Mouse (Mus musculus): ENCODE measurements at regions not wholly inside any gene's neighbourhood (a gene's known extent, or its start where the extent isn't known, plus 50 kb on each side); places are given as distances from the start of the nearest gene placed in this dataset.
A peak's percentile ranks its signal among the peaks of the same experiment; 100 is the strongest.

- no peak for DNase-seq (ENCODE audit: low spot score in 2 of 2)
These were observed 54.2 kb upstream of the Plppr5 start for GRCm38 (mm10) chr3:117520461-117520860.

- DNase-seq (ENCODE audit: low spot score in 2 of 2), result no peak
These were observed 66.5 kb upstream of the Plppr5 start for GRCm38 (mm10) chr3:117508090-117508489.

GRCm38 (mm10) chr3:117506151-117506723 lies 68.4 kb upstream of the Plppr5 start:
- no peak for DNase-seq (ENCODE audit: low spot score in 2 of 2)

GRCm38 (mm10) chr3:117501107-117501506 lies 73.5 kb upstream of the Plppr5 start:
- no peak for DNase-seq (ENCODE audit: low spot score in 2 of 2)

- DNase-seq (ENCODE audit: low spot score in 2 of 2), result no peak
These were observed 76.3 kb upstream of the Plppr5 start for GRCm38 (mm10) chr3:117498138-117498897.

DNA sequence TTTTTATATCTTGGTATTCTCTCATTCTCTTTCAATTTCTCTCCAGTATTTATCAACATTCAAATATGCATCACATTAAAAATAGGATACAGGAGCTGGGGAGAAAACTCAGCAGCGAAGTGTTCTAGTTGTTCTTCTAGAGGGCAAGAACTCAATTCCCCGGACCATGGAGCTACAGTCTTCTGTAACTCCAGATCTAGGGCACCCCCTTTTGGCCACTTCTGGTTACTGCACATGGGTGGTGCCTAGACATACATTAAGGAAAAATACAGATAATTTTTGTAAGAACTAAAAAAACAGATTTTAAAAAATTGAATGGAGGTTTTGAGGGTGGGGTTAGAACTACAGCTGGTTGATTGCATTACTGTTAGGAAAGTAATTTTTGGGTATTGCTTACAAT lies 80.5 kb upstream of the Plppr5 start:
- DNase-seq (ENCODE audit: low spot score in 2 of 2), result peak in 1 of 2 experiments; percentile 20

- no peak for DNase-seq (ENCODE audit: low spot score in 2 of 2)
These were observed 87.2 kb upstream of the Plppr5 start for GRCm38 (mm10) chr3:117487281-117488027.

- DNase-seq (ENCODE audit: low spot score in 2 of 2), result no peak
These were observed 88.3 kb upstream of the Plppr5 start for GRCm38 (mm10) chr3:117486351-117486750.

- no peak for DNase-seq (ENCODE audit: low spot score in 2 of 2)
These were observed 94.5 kb upstream of the Plppr5 start for GRCm38 (mm10) chr3:117480131-117480530.

GRCm38 (mm10) chr3:117459507-117459906 lies 98.8 kb upstream of the Plppr4 start:
- DNase-seq (ENCODE audit: low spot score in 2 of 2), result no peak

GRCm38 (mm10) chr3:117450559-117450958 lies 89.9 kb upstream of the Plppr4 start:
- DNase-seq (ENCODE audit: low spot score in 2 of 2), result no peak

- no peak for DNase-seq (ENCODE audit: low spot score in 2 of 2)
These were observed 81.2 kb upstream of the Plppr4 start for GRCm38 (mm10) chr3:117441887-117442286.

DNA sequence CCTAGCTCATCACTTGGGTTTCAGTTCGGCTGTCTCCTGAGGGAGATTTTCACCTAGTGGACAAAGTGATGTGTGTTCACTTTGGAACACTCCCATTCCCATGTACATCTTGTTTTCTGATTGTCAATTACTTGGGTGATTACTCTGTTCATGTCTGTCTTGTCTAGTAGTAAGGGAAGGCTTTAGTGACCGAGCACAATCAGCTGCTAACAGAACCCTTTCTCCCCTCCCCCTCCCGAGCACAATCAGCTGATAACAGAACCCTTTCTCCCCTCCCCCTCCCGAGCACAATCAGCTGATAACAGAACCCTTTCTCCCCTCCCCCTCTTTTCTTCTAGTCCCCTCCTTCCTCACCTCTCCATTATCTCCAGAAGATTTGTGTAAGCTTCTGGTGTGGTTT lies 79.6 kb upstream of the Plppr4 start:
- DNase-seq (ENCODE audit: low spot score in 2 of 2), result no peak

DNA sequence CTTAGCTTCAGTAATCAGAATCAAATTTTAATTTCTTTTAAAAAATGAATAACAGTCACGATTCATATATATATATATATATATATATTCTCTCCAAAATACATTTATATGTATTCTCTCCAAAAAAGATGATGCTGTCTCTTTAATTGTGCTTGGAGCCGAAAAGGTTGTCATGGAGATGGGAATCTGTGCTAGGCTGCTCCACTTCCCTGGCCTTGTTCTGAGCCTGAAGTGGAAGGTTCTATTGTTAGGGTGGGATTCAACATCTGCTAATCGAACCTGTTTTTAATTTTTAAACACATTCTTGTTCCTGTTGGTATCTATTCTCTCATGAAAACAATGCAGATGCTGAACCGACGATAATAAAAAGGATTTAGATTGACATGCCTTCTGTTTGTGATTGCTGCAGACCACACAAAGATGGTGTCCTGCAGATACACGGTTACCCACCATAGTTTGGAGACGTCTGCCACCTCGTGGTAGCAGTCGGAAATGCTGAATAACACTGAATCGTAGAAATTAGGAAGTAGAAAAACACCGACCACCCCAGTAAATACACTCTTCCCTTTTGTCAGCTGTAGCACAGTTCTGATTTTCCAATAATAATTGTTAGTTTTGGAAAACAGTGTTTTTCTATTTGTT lies 77.9 kb upstream of the Plppr4 start:
- DNase-seq (ENCODE audit: low spot score in 2 of 2), result peak; percentile 36 to 62

GRCm38 (mm10) chr3:117424526-117424925 lies 63.9 kb upstream of the Plppr4 start:
- DNase-seq (ENCODE audit: low spot score in 2 of 2), result no peak

DNA sequence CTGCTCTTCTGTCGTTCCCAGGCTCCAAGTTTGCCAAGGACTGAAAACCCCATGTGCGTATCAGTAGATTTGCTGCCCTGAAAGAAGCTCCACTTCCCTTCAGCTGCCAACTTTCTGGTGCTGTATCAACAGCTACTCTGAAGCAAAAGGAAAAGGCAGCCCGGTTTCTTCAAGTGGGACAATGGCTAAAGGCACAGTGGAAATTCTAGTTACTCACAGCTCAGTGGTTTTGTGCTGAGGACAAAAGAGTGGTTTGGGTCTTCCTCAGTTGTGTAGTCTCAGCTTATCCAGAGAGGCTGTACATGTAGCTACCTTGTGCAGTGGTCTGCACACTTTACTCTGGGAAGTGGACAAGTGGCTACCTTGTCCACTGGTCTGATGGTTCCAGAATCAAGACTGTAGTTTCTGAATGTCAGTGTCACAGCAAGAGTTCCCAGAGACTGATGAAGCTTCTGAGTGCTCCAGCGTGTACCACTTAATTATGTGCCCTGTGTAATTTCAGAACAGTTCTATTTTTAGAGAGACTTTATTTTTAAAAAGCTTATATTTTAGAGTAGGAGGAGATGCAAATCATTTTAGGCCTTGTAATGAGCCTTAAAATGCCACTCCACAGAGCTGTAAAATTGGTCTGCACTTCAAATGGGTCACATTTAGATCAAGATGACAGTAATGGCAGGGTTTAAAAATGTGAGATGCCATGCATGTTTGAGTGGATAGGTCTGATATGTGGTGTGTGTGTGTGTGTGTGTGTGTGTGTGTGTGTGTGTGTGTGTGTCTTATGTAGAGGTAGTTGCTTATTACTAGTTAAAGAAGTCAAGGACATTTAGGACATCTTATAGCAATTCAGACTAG lies 52.4 kb upstream of the Plppr4 start:
- DNase-seq (ENCODE audit: low spot score in 2 of 2), result no peak

All from gastrocnemius, postnatal 4 days (tissue).